Mouse (Mus musculus): ENCODE measurements at regions not wholly inside any gene's neighbourhood (a gene's known extent, or its start where the extent isn't known, plus 50 kb on each side); places are given as distances from the start of the nearest gene placed in this dataset.

GRCm38 (mm10) chr5:43093647-43094326, 139.2 kb upstream of the Cpeb2 start:
- DNase-seq: no peak

DNA sequence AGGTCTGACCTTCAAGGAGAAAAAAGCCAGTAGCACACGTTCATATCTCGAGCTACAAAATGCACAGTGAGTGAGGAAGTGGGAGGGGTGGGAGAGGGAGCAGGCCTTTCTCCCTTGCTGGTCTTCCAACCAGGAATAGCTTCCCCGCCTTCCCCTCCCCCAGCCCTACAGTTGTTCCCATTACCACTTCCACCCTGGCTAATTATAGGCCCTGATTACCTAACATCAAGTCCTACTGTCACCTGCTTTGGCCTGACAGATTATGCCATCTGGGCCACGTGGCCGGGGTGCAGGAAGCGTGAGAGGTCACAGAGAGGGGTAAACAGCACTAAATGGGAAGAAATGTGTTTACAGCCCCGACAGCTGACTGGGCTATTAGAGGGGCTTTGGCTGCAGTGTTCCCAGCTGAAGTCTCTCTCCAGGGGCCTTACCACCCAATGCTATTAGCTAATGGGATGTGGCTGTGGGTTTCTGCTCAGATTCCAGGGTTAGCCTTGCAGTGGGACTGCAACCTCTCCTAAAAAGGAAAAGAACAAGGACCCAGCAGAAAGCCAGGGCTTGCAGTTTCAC, 138.6 kb upstream of the Cpeb2 start:
- DNase-seq: no peak

DNA sequence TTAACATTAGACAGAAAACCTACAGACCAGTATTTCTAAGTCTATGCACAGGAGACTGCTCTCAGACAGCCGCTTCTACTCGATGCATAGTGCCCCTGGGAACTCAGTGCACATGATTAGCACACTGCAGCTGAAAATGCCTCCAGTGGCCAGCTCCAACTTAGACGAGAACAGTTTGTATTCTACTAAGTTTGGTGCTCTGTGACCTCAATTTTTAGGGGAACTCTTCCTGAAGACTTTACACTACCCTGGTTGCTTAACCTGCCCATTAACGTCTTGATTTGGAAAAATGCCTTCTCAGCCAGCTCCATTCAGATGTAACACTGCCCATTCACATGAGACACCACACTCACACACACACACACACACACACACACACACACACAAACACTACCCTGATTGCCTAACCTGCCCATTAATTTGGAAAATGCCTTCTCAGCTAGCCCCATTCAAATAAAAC, 130.9 kb upstream of the Cpeb2 start:
- DNase-seq: no peak

GRCm38 (mm10) chr5:43102590-43102989, 130.4 kb upstream of the Cpeb2 start:
- no peak for DNase-seq

DNA sequence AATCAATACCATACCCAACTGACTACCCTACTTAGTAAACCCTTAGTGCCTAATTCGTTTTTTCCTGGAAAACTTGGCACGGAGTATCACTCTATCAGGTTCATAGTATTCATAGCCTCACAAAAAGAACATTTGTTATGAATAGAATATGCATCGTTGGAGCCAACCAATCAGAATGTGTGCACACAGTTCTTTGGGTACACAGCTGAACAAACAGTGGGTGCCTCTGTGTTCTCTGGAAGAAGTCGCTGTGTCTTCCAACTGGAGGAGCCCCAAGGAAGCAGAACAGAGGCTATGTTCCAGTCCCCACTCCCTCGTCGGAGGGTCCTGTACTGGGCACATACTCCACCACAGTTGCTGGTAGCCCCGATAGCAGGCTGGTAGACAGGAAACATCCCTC, 129.2 kb upstream of the Cpeb2 start:
- no peak for DNase-seq

DNA sequence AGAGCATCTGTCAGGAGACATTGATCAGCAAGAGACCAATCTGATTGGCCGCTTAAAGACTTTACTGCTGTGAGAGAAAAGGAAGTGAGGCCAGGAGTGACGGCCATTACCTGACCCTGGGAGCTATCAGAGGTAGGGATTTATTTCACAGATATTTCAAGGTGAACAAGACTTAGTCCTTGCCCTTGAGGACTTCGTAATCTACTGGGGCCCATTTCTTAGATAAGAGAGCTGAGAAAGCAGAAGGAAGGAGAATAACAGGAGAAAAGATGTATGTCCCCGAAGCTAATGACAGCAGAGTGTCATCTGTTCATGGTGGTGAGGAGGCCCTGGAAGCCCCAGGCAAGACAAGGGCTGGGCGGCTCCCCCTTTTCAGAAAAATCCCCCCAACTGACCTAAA, 127.4 kb upstream of the Cpeb2 start:
- DNase-seq: no peak

DNA sequence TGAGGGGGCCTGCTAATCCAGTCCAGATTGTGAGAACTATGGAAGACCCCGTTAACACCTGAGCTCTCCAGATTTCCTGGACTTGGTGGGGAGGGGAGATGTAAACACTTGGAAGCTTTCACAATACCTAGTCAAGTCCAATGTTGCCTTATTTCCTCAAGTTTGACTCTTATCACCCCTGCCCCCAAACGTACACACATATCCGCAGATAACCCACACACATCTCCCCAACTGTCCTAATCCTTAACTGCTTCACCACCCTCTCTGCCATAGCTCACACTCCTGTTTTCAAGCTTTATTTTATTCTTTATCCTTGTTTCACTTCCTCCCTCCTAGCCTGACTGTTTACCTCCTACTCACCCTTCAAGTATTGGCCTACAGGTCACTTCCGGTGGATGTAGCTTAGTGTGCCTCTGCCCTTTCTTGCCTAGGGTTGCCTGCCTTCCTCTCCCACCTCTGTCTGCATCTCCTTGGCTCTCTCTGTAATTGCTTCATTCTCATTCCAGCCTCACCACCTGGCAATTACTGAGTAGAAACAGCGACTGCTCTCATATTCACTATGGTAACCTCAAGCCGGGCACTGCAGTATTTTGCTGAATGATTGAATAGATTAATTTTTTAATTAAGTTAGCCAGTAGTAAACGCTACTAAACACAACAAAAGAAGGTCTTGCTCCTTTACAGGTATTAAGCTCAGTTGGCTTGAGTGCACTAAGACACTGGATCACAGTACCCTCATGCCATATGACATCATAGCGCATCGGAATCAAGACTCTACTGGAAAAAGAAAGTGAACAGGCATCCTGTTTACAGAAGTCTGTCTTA, 125.3 kb upstream of the Cpeb2 start:
- no peak for DNase-seq

DNA sequence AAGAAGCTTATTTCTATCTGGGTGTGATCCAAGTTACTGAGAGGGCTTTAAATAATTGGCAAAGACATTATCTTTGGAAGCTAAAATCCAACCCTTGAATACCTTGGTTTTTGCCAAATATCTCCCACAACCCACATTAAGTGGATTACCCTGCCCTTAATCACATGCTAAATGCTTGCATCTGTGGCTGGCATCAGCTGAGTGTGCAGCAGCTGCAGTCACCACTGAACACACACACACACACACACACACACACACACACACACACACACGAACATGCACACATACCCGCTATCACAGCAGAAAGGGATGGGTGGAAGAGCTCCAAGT, 124.7 kb upstream of the Cpeb2 start:
- no peak for DNase-seq

GRCm38 (mm10) chr5:43110122-43110521, 122.8 kb upstream of the Cpeb2 start:
- DNase-seq: no peak

GRCm38 (mm10) chr5:43111740-43112139, 121.2 kb upstream of the Cpeb2 start:
- DNase-seq: no peak

GRCm38 (mm10) chr5:43113405-43114119, 119.4 kb upstream of the Cpeb2 start:
- DNase-seq: no peak

DNA sequence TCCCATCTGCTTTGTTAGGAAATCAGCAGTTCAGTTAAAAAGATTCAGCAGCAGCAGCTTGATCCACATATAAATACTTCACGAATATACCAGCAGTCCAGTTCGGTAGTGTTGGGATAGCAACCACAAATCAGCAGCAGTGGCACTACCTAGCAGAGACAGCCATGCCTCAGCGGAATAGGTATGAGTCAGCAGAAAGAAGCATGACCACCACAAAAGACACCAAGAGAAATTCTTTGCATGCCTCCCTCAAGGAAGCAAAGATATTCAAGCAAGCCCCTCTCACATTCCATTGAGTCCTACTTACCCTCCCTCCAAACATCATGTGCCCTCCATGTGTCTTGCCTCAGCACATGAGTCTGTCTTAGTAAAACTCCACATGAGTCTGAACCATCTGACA, 117.5 kb upstream of the Cpeb2 start:
- no peak for DNase-seq

- no peak for DNase-seq
Measured at GRCm38 (mm10) chr5:43116821-43117220, 116.1 kb upstream of the Cpeb2 start.

- no peak for DNase-seq
Measured at GRCm38 (mm10) chr5:43121065-43121464, 111.9 kb upstream of the Cpeb2 start.

DNA sequence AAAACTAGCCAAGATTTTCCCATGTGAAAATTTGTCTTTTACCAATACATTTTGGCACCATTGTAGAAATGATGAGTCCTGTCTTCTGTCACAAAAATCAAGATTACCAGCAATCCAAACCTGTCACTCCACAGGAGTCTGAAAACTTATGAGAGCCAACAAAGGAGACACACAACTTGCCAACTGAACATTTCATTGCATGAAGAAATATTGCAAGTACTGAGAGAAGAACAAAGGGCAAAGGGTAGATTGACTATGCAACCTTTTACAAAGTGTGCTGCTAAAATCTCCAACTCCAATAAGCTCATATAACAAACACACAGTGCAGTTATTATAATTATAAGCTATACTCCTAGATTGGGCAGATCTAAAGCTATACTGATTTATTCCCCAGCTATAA, 108.7 kb upstream of the Cpeb2 start:
- DNase-seq: no peak

GRCm38 (mm10) chr5:43125774-43126536, 107.0 kb upstream of the Cpeb2 start:
- no peak for DNase-seq

GRCm38 (mm10) chr5:43130377-43130776, 102.6 kb upstream of the Cpeb2 start:
- no peak for DNase-seq

GRCm38 (mm10) chr5:43130901-43131557, 101.9 kb upstream of the Cpeb2 start:
- DNase-seq: no peak

GRCm38 (mm10) chr5:43133672-43134071, 99.3 kb upstream of the Cpeb2 start:
- no peak for DNase-seq

DNA sequence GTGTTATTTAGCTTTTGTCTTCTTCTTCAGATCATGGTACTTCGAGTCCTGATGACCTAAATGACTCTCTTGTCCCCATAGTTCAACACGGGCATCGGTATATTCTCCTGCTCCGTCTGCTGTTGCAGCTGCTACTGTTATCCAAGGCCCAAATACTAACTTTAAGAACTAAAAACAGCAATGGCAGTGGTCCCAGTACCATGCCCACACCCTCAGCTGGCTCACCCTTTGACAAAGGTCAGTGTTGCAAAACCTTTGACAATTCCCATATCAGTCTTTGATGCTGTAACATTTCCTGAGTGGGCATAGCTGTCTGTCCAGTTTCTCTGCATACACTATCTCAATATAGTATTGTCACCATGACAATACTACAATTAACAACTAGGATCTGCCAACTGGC, 96.8 kb upstream of the Cpeb2 start:
- DNase-seq: no peak

DNA sequence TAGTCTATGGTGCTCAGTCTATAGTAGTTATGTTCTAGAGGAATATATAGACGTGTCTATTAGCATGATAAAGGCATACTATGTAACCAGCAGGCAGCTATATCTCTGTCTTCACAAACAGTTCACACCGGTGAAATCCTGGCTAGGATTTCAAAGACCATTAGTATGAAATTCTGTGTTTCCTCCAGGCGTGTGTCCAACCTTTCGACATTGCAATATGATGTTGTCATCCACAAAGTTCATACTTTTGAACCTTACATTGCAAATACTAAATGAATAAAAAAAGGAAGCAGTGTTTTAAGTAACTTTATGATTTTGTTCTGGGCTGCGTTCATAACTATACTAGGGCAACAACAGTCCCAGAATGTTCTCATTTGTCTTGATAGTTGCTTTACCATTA, 95.2 kb upstream of the Cpeb2 start:
- DNase-seq: no peak

DNA sequence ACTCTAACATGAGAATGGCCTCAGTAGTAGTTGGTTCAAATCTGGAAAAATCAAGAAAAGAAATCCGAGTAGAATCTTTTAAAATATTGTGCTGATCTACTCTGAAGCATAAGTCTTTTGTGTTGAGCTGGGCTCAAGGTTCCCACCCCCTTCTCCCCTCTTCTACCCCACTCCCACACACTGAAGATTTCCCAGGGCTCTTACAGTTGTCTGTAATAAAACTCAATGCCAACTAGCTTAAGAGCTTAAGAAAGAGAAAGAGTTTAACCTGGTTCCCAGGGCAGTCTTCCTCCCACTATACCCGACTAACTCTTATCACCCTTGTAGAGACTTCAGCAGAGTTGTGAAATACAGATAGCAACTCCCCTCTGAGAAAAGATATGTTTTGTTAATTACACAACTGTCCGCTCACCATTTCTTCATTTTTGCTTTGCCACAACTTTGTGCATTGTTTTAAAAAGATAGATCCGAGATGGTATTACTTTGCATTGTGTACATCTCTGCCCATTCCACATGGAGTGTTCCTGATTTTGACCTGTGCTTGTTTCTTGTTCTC, 94.0 kb upstream of the Cpeb2 start:
- no peak for DNase-seq

Measured in spleen, adult 18-20 months (tissue).